Mouse (Mus musculus) forebrain, postnatal 0 days (tissue): Measurements from ENCODE around the gene Tead3. TPM values are rescaled to one million over a fixed set of nuclear protein-coding genes. Genes with fewer than 3 reads are reported as not detected.

Experiments used
- ATAC-seq: fragments of 200-750 bp; cut with Nextera tagmentation; 2 replicates; pipeline ENCODE4 v1.8.0; 2017; ENCODE audit warnings: mild to moderate bottlenecking, moderate library complexity
- DNase-seq: peaks from one replicate; pipeline ENCODE4 v3.0.0-alpha.2; 2015
- H3K27ac ChIP-seq: fragments of 300-500 bp; sonication (generic); 2 replicates; pipeline ENCODE4 v1.5.1; 2014; ENCODE audit warnings: low read depth, mild to moderate bottlenecking, antibody characterized with exemption, low read length, moderate library complexity, mixed read lengths
- H3K27me3 ChIP-seq: fragments of 300-500 bp; sonication (generic); 2 replicates; pipeline ENCODE4 v1.6.1; 2014; ENCODE audit warnings: mild to moderate bottlenecking, low read length, mixed read lengths; ENCODE audit not compliant: insufficient read depth
- H3K36me3 ChIP-seq: fragments of 300-500 bp; sonication (generic); 2 replicates; pipeline ENCODE4 v1.6.1; 2014; ENCODE audit warnings: mild to moderate bottlenecking, moderate library complexity; ENCODE audit not compliant: insufficient read depth
- H3K4me1 ChIP-seq: fragments of 300-500 bp; sonication (generic); 2 replicates; pipeline ENCODE4 v1.6.1; 2014; ENCODE audit warnings: antibody characterized with exemption; ENCODE audit not compliant: insufficient read depth
- H3K4me2 ChIP-seq: fragments of 300-500 bp; sonication (generic); 2 replicates; pipeline ENCODE4 v1.6.1; 2014; ENCODE audit warnings: low read depth, mild to moderate bottlenecking, moderate library complexity
- H3K4me3 ChIP-seq: fragments of 300-500 bp; sonication (generic); 2 replicates; pipeline ENCODE4 v1.5.1; 2014; ENCODE audit warnings: low read depth, low read length, mixed read lengths
- H3K9ac ChIP-seq: fragments of 300-500 bp; sonication (generic); 2 replicates; pipeline ENCODE4 v1.6.1; 2014; ENCODE audit warnings: mild to moderate bottlenecking
- H3K9me3 ChIP-seq: fragments of 300-500 bp; sonication (generic); 2 replicates; pipeline ENCODE4 v1.6.1; 2016; ENCODE audit warnings: low read length
- CTCF ChIP-seq: sonication (generic); IDR thresholded peaks from 2 replicates; pipeline ENCODE4 v1.5.1; 2016; ENCODE audit warnings: antibody characterized with exemption, control low read depth, low read depth
- WGBS: fragments of 180-500 bp; shearing (Covaris S2); extraction: QIAGEN DNeasy Blood & Tissue Kit; methylation state at CpG from one replicate; pipeline ENCODE4 v1.1.7; 2014; 5-methylcytosine and 5-hydroxymethylcytosine counted together
- polyA plus RNA-seq: library from polyadenylated mRNA; unstranded; fragments of >200 nt; fragmentation: Nextera tagmentation; extraction: Ambion mirVana; gene quantifications from 2 replicates; pipeline ENCODE4 v1.2.1, GENCODE M21; 2015
- total RNA-seq: library from RNA; depleted of rRNA; stranded (reverse); fragments of >200 nt; gene quantifications from 2 replicates; pipeline ENCODE4 v1.2.3, GENCODE M21; 2014

The Tead3 gene
- total and polyA plus RNA-seq, 2 experiments from 2014 or later = 1.4 to 4.5 TPM

- no peak overlapping the region for H3K4me3 ChIP-seq
- no peak for ATAC-seq
- H3K4me1 ChIP-seq = peaks cover 6% of the 10 kb centered on the region; the same call in 1 of the 2 replicates
- H3K4me2 ChIP-seq = no peak overlapping the region
- no peak for DNase-seq
- TF ChIP-seq CTCF = no peak
- H3K9ac ChIP-seq = no peak overlapping the region
- H3K36me3 ChIP-seq = peaks cover 16% of the 10 kb centered on the region
- 93% methylated on average over 8 of the region's 8 CpGs for WGBS
- no peaks in the 10 kb centered on the region for H3K27me3 ChIP-seq
- no peaks in the 10 kb centered on the region for H3K9me3 ChIP-seq
- H3K27ac ChIP-seq = no peak overlapping the region
Measured at GRCm38 (mm10) chr17:28323786-28324185, 26.8 kb downstream of the Tead3 start.

GRCm38 (mm10) chr17:28321700-28322099, 28.9 kb downstream of the Tead3 start:
- ATAC-seq = no peak

GRCm38 (mm10) chr17:28317725-28318124, 32.9 kb downstream of the Tead3 start:
- no peak overlapping the region for H3K27ac ChIP-seq
- DNase-seq (no peak), ATAC-seq (no peak)
- peaks cover 32% of the 10 kb centered on the region for H3K36me3 ChIP-seq
- TF ChIP-seq CTCF = no peak
- no peak overlapping the region for H3K4me2 ChIP-seq
- H3K4me3 ChIP-seq = no peak overlapping the region
- no peaks in the 10 kb centered on the region for H3K27me3 ChIP-seq
- H3K9me3 ChIP-seq = no peaks in the 10 kb centered on the region
- no peak overlapping the region for H3K9ac ChIP-seq
- peaks cover 4% of the 10 kb centered on the region; the same call in 1 of the 2 replicates for H3K4me1 ChIP-seq
- 87% methylated on average over 9 of the region's 9 CpGs for WGBS

More at GRCm38 (mm10) chr17:28321700-28322099, 28.9 kb downstream of the Tead3 start:
- Histone ChIP-seq H3K4me1 (no peaks in the 10 kb centered on the region), H3K4me3 (no peak overlapping the region), H3K36me3 (peaks cover 22% of the 10 kb centered on the region), H3K27me3 (no peaks in the 10 kb centered on the region), H3K9ac (no peak overlapping the region), H3K9me3 (no peaks in the 10 kb centered on the region), H3K27ac (no peak overlapping the region), H3K4me2 (no peak overlapping the region)
- no peak for TF ChIP-seq CTCF
- no peak for DNase-seq
- 90% methylated on average over 4 of the region's 4 CpGs for WGBS

- H3K36me3 ChIP-seq = peaks cover 26% of the 10 kb centered on the region
- no peak for ATAC-seq
- 55% methylated on average over 8 of the region's 8 CpGs for WGBS
- no peak overlapping the region for H3K27ac ChIP-seq
- no peaks in the 10 kb centered on the region for H3K9me3 ChIP-seq
- no peak for DNase-seq
- H3K9ac ChIP-seq = no peak overlapping the region
- H3K27me3 ChIP-seq = no peaks in the 10 kb centered on the region
- peaks cover 4% of the 10 kb centered on the region; the same call in 1 of the 2 replicates for H3K4me1 ChIP-seq
- no peak for TF ChIP-seq CTCF
- H3K4me3 ChIP-seq = no peak overlapping the region
- no peak overlapping the region for H3K4me2 ChIP-seq
Measured at GRCm38 (mm10) chr17:28317091-28317490, 33.5 kb downstream of the Tead3 start.

- 0 out of 2 replicates have a peak, but pooled peaks have one; percentile 17 for TF ChIP-seq CTCF
- 92% methylated on average over 9 of the region's 9 CpGs for WGBS
Measured at GRCm38 (mm10) chr17:28316476-28316875, 34.1 kb downstream of the Tead3 start.

GRCm38 (mm10) chr17:28315611-28316160, 34.9 kb downstream of the Tead3 start:
- no peaks in the 10 kb centered on the region for H3K9me3 ChIP-seq
- H3K4me1 ChIP-seq = peaks cover 4% of the 10 kb centered on the region; the same call in 1 of the 2 replicates
- H3K4me2 ChIP-seq = no peak overlapping the region
- 85% methylated on average over 20 of the region's 20 CpGs for WGBS
- peaks cover 18% of the 10 kb centered on the region for H3K36me3 ChIP-seq
- no peak for TF ChIP-seq CTCF
- H3K9ac ChIP-seq = no peak overlapping the region
- DNase-seq (no peak), ATAC-seq (no peak)
- no peak overlapping the region for H3K27ac ChIP-seq
- H3K27me3 ChIP-seq = no peaks in the 10 kb centered on the region
- H3K4me3 ChIP-seq = no peak overlapping the region

More at GRCm38 (mm10) chr17:28316476-28316875, 34.1 kb downstream of the Tead3 start:
- ATAC-seq (no peak), DNase-seq (no peak)
- Histone ChIP-seq H3K4me1 (peaks cover 4% of the 10 kb centered on the region; the same call in 1 of the 2 replicates), H3K27ac (no peak overlapping the region), H3K9me3 (no peaks in the 10 kb centered on the region), H3K4me2 (no peak overlapping the region), H3K4me3 (no peak overlapping the region), H3K27me3 (no peaks in the 10 kb centered on the region), H3K36me3 (peaks cover 24% of the 10 kb centered on the region), H3K9ac (no peak overlapping the region)

GRCm38 (mm10) chr17:28313880-28314225, 36.8 kb downstream of the Tead3 start:
- peak overlapping the region; percentile 79 for H3K4me3 ChIP-seq
- H3K27me3 ChIP-seq = no peaks in the 10 kb centered on the region
- peaks cover 4% of the 10 kb centered on the region; the same call in 1 of the 2 replicates for H3K4me1 ChIP-seq
- H3K4me2 ChIP-seq = peak overlapping the region; percentile 79
- peak overlapping the region; percentile 92 for H3K27ac ChIP-seq
- DNase-seq (peak; percentile 67), ATAC-seq (peak; percentile 52)
- TF ChIP-seq CTCF = no peak
- H3K9me3 ChIP-seq = no peaks in the 10 kb centered on the region
- H3K36me3 ChIP-seq = peaks cover 16% of the 10 kb centered on the region
- 1% methylated on average over 11 of the region's 11 CpGs for WGBS
- H3K9ac ChIP-seq = peak overlapping the region; percentile 74
